Mouse (Mus musculus): ENCODE results near the gene Spryd7. TPM values are rescaled to one million over a fixed set of nuclear protein-coding genes. Genes with fewer than 3 reads are reported as not detected.
"Not testable (repeated sequence)": the region's sequence is repeated elsewhere in the genome, so short reads cannot be mapped to it uniquely, and the experiment has no call there.

The Spryd7 gene
- total RNA-seq (2014; rRNA removed), result 21.9 and 27.1 TPM in 2 replicates
- polyA plus RNA-seq (2015; fragmentation: Nextera tagmentation; extraction: Ambion mirVana), result 58.0 and 61.8 TPM in 2 replicates

GRCm38 (mm10) chr14:61556289-61557147, at the start of gene Spryd7:
TSS of gene Spryd7 (minus strand) at chr14:61556886.
- Histone ChIP-seq H3K9ac (replicated peaks; ENCODE audit: low read length) (peak within 1 kb of the TSS; percentile 76), H3K27ac (peak within 1 kb of the TSS; percentile 94), H3K9me3 (ENCODE audit: low read length) (0 out of 2 replicates have a peak, but pooled peaks cover 3% of the 10 kb centered on the region), H3K4me3 (ENCODE audit: low read length) (peak within 1 kb of the TSS; percentile 65), H3K4me2 (ENCODE audit: low read depth, low read length) (peak within 1 kb of the TSS; percentile 89), H3K36me3 (ENCODE audit: insufficient read depth, low read length) (no peaks in the 10 kb centered on the region), H3K4me1 (ENCODE audit: insufficient read depth, low read length) (no peaks in the 10 kb centered on the region), H3K27me3 (ENCODE audit: insufficient read depth, low read length) (no peaks in the 10 kb centered on the region)
- under 1% methylated on average over 61 of the region's 72 CpGs for WGBS
- ATAC-seq (peak; percentile 98), DNase-seq (ENCODE audit: low spot score) (peak; percentile 99)
- peak; percentile 48 for TF ChIP-seq CTCF (IDR thresholded peaks at IDR 0.05; ENCODE audit: low read depth)

DNA sequence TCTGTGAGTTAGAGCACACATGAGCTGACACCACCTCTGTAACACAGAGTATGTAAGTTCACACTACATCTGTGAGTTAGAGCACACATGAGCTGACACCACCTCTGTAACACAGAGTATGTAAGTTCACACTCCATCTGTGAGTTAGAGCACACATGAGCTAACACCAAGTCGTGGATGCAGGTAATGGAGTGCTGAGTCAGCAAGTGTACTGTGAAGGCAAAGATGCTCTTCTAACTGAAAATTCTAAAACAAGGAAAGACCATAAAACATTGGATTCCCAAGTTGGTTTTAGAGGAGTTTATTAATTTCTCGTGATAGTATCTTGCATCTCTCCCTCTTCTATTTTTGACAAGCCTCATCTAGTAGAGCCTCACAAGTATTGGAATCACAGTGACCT, 49.4 kb upstream of the Spryd7 start:
- not testable (repeated sequence) for H3K9me3 ChIP-seq (ENCODE audit: low read length); ATAC-seq
- 86% methylated on average over 2 of the region's 2 CpGs for WGBS

DNA sequence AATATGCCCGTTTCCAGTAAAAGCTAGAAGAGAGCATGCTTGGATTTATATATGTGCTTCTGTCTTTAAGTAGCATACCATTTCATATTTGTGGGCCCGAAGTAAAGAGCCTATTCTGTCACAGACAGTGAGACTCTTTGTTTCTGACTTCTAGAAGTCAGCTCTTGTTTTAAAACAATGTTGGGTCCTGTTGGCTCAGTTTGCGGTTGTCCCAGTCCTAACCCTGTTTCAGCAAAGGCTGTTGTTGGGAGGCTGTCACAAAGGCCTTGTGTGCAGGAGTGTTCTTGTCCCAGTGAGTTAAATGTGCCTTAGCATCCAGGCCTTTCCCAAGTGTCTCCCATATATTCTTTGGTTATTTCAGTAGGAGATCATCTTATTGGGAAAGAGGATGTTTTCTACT, 47.4 kb upstream of the Spryd7 start:
- H3K9ac ChIP-seq (replicated peaks; ENCODE audit: low read length), result no peak overlapping the region
- H3K9me3 ChIP-seq (ENCODE audit: low read length), result no peaks in the 10 kb centered on the region
- no peak for DNase-seq (ENCODE audit: low spot score)
- no peaks in the 10 kb centered on the region for H3K27me3 ChIP-seq (ENCODE audit: insufficient read depth, low read length)
- ATAC-seq, result no peak
- H3K36me3 ChIP-seq (ENCODE audit: insufficient read depth, low read length), result no peaks in the 10 kb centered on the region; the same call in 1 of the 2 replicates
- TF ChIP-seq CTCF (IDR thresholded peaks at IDR 0.05; ENCODE audit: low read depth), result no peak
- 81% methylated on average over 3 of the region's 3 CpGs for WGBS
- no peak overlapping the region for H3K4me2 ChIP-seq (ENCODE audit: low read depth, low read length)
- no peak overlapping the region for H3K4me3 ChIP-seq (ENCODE audit: low read length)
- peaks cover 3% of the 10 kb centered on the region; the same call in 1 of the 2 replicates for H3K4me1 ChIP-seq (ENCODE audit: insufficient read depth, low read length)
- H3K27ac ChIP-seq, result no peak overlapping the region

More for the DNA sequence above, 49.4 kb upstream of the Spryd7 start:
- DNase-seq (ENCODE audit: low spot score); H3K9ac ChIP-seq (replicated peaks; ENCODE audit: low read length); H3K4me3 ChIP-seq (ENCODE audit: low read length); H3K4me1 ChIP-seq (ENCODE audit: insufficient read depth, low read length); H3K27me3 ChIP-seq (ENCODE audit: insufficient read depth, low read length); H3K4me2 ChIP-seq (ENCODE audit: low read depth, low read length); H3K27ac ChIP-seq; H3K36me3 ChIP-seq (ENCODE audit: insufficient read depth, low read length): not testable (repeated sequence)

- Histone ChIP-seq H3K4me3 (ENCODE audit: low read length) (no peak overlapping the region), H3K27ac (no peak overlapping the region), H3K9me3 (ENCODE audit: low read length) (no peaks in the 10 kb centered on the region), H3K36me3 (ENCODE audit: insufficient read depth, low read length) (no peaks in the 10 kb centered on the region; the same call in 1 of the 2 replicates), H3K4me2 (ENCODE audit: low read depth, low read length) (no peak overlapping the region), H3K9ac (replicated peaks; ENCODE audit: low read length) (no peak overlapping the region), H3K27me3 (ENCODE audit: insufficient read depth, low read length) (no peaks in the 10 kb centered on the region), H3K4me1 (ENCODE audit: insufficient read depth, low read length) (peaks cover 3% of the 10 kb centered on the region; the same call in 1 of the 2 replicates)
- no peak for TF ChIP-seq CTCF (IDR thresholded peaks at IDR 0.05; ENCODE audit: low read depth)
- no peak for DNase-seq (ENCODE audit: low spot score)
- ATAC-seq, result no peak
- WGBS, result 66% methylated on average over 8 of the region's 8 CpGs
These were observed 46.5 kb upstream of the Spryd7 start for GRCm38 (mm10) chr14:61603069-61603755.

- Histone ChIP-seq H3K9ac (replicated peaks; ENCODE audit: low read length) (no peak overlapping the region), H3K27ac (no peak overlapping the region), H3K4me2 (ENCODE audit: low read depth, low read length) (peak overlapping the region; percentile 69; the same call in 1 of the 2 replicates), H3K27me3 (ENCODE audit: insufficient read depth, low read length) (no peaks in the 10 kb centered on the region), H3K36me3 (ENCODE audit: insufficient read depth, low read length) (no peaks in the 10 kb centered on the region; the same call in 1 of the 2 replicates), H3K9me3 (ENCODE audit: low read length) (no peaks in the 10 kb centered on the region), H3K4me1 (ENCODE audit: insufficient read depth, low read length) (peaks cover 3% of the 10 kb centered on the region; the same call in 1 of the 2 replicates), H3K4me3 (ENCODE audit: low read length) (no peak overlapping the region)
- no peak for ATAC-seq
- DNase-seq (ENCODE audit: low spot score), result no peak
- 91% methylated on average over 9 of the region's 9 CpGs for WGBS
- TF ChIP-seq CTCF (IDR thresholded peaks at IDR 0.05; ENCODE audit: low read depth), result no peak
These were observed 44.7 kb upstream of the Spryd7 start for GRCm38 (mm10) chr14:61601348-61601747.

DNA sequence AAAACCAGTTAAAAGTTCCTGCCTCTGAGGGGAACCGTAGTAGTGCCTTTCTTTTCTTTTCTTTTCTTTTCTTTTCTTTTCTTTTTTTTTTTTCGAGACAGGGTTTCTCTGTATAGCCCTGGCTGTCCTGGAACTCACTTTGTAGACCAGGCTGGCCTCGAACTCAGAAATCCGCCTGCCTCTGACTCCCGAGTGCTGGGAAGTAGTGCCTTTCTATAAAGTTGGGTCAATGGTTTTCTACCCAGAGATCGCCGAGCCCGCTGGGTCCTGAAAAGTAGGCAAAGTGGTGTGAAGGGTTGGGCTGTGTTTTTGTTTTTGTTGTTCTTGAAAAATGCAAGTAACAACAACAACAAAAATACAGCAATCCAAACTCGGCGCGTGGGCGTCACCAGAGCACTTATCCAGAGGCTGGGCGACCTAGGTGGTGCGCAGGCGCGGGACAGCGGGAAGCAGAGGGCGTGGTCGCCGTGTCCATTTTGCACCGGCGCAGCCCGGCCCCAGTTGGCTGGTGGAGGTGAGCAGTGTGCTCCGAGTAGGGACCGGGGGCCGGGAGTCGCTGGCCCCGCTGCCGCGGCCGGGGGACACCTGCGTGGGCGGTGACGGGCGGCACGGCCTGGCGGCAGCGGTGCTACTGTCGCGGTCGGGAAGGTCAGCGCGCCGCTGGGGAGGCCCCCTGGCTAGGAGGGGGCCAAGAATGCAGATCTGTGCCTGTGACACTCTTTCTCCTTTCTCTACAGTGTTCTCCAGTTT, 42.5 kb upstream of the Spryd7 start:
- peak; percentile 88 for DNase-seq (ENCODE audit: low spot score)
- H3K4me1 ChIP-seq (ENCODE audit: insufficient read depth, low read length), result peaks cover 3% of the 10 kb centered on the region; the same call in 1 of the 2 replicates
- no peak for TF ChIP-seq CTCF (IDR thresholded peaks at IDR 0.05; ENCODE audit: low read depth)
- H3K9me3 ChIP-seq (ENCODE audit: low read length), result no peaks in the 10 kb centered on the region
- peak overlapping the region; percentile 83 for H3K9ac ChIP-seq (replicated peaks; ENCODE audit: low read length)
- peak overlapping the region; percentile 83 for H3K27ac ChIP-seq
- peak overlapping the region; percentile 80 for H3K4me3 ChIP-seq (ENCODE audit: low read length)
- H3K36me3 ChIP-seq (ENCODE audit: insufficient read depth, low read length), result no peaks in the 10 kb centered on the region
- no peaks in the 10 kb centered on the region for H3K27me3 ChIP-seq (ENCODE audit: insufficient read depth, low read length)
- peak; percentile 98 for ATAC-seq
- H3K4me2 ChIP-seq (ENCODE audit: low read depth, low read length), result peak overlapping the region; percentile 69
- WGBS, result 5% methylated on average over 44 of the region's 44 CpGs

Data from hindbrain, postnatal 0 days (tissue).